Mouse (Mus musculus): ENCODE results near the gene Bcl2a1b.
"Not testable (repeated sequence)": the region's sequence is repeated elsewhere in the genome, so short reads cannot be mapped to it uniquely, and the experiment has no call there.

Gene Bcl2a1b

DNA sequence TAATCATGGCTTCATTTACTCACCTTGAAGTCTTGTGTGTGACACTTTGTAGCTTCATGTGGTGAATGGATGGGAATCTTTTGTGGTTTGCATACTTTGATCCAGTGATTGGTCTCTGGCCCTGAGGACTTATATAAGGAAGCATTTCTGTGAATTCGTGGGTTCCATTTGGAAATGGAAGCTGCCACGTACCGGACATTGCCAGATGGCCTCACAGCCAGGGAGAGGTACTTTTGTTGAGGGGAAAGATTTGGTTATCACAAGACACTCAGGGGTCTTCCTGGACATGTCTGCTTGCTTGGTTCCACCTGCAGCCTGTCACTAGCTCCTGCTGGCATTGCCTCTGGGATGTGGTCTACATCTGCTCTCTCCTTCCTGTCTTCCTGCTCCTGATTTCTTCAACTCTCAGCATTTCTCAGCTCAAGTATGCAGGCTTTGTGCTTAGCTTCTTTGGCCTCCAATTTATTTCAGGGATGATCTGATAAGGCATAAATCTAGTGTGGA lies 41.6 kb downstream of the Bcl2a1b start:
- not testable (repeated sequence) for DNase-seq (ENCODE audit: low spot score in 2 of 2)

DNA sequence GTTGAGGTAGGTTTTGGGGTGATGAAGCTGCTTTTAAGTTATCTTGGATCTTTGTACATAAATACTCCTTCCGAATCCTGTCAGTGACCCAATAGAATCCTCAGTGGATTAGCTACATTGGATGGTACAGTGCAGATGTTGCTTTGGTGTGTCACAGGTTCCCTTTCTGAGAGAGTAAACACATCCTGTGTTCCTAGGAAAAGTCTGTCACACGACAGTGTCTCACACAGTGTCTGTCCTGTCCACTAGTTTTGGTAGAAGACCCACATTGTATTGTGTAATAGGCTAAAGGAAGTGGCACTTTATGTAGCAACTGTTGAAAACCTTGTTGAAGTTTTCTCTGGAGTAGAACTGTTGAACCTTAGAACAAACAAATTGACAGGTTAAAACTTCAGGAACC lies 54.4 kb downstream of the Bcl2a1b start:
- DNase-seq (ENCODE audit: low spot score in 2 of 2) = no peak

GRCm38 (mm10) chr9:89256556-89257335 lies 57.7 kb downstream of the Bcl2a1b start:
- DNase-seq (ENCODE audit: low spot score in 2 of 2) = no peak
